ENCODE assay signal across 9 mouse cellular contexts in the genomic region with DNA sequence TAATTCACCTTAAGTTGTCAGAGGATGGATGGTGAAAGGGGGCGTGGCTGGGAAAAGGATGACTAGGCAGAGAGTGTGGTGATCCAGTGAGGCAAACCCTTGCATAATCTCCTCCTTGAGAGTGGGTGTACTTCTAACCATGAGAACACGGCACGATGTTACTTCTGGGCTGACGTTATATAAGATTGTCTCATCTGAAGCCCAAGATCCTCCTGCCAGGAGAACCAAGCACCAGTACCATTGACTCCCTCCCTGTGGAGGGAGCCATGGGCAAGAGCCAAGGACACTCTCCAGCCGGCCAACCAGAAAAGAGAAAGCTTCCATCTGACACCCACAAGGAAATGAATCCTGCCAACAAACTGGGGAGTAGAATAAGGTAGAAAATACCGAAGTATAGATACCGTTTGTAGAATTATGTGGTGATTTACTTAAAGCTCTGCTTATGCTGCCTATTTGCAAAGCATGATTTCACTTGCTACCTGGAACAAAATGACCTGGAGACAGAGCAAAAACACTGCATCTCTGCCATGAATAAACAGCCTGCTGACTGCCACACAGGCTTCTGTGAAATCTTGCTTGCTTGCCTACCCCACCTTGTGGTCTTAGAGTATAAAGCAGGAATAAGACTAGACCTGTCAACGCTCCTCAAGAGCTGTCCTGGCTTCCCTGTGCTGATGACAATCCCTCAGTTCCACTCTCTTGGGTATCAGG. TPM values are rescaled to one million over a fixed set of nuclear protein-coding genes. Genes with fewer than 3 reads are reported as not detected.
DNase-seq lines count a peak whose midpoint lies in the region; ATAC-seq lines count a peak whose summit lies in the region.
"Had no signal": no experiment of that assay in that cellular context is flagged by ENCODE, and none has a peak within 500 bp of the region (broad histone marks: within the 10 kb centered on the region; RNA-seq: fewer than 3 reads in every experiment).

No protein-coding gene starts in this region.

- H3K36me3 ChIP-seq in heart, embryonic 15.5 days = no peaks in the 10 kb centered on the region

- no peaks in the 10 kb centered on the region for H3K27me3 ChIP-seq in heart, embryonic 15.5 days

- 24% methylated on average over 8 of the region's 8 CpGs for WGBS in heart, embryonic 15.5 days

- H3K9ac ChIP-seq in heart, embryonic 15.5 days = no peak overlapping the region

- intact Hi-C loops in heart, postnatal 36 days (cut with DNase I) = no loop called here

- peak overlapping the region; percentile 34 for H3K4me2 ChIP-seq in heart, embryonic 15.5 days

- H3K9me3 ChIP-seq in heart, embryonic 15.5 days (replicated peaks) = no peaks in the 10 kb centered on the region

- no peak for ATAC-seq in heart, embryonic 15.5 days (replicated peaks; ENCODE audit: insufficient number of reproducible peaks, insufficient read depth, low FRiP score, low read depth)
- peak; percentile 39; the same call in 1 of the 2 replicates for ATAC-seq in erythroid progenitor cell, adult 5-6 weeks (replicated peaks; ENCODE audit: low FRiP score, poor library complexity, severe bottlenecking)
- peak; percentile 89 for ATAC-seq in megakaryocyte progenitor cell, adult 5-6 weeks (replicated peaks; ENCODE audit: poor library complexity)

- no peak overlapping the region for H3K4me3 ChIP-seq in heart, embryonic 15.5 days

- H3K4me1 ChIP-seq in heart, embryonic 15.5 days (replicated peaks) = peaks cover 4% of the 10 kb centered on the region; the same call in 1 of the 2 replicates

- H3K27ac ChIP-seq in heart, embryonic 15.5 days = no peak overlapping the region
- H3K27ac ChIP-seq: macrophage had no signal

- DNase-seq in heart, postnatal 36 days = no peak
- DNase-seq in ZHBTc4 (ENCODE audit: low read depth, low spot score) = peak; percentile 75
- DNase-seq in layer of hippocampus, adult 18-20 months (ENCODE audit: low spot score in 2 of 2) = peak; percentile 59 to 84
- peak; percentile 80 for DNase-seq in yolk sac, embryonic 10.5 days (ENCODE audit: low spot score)
- DNase-seq in ovary, adult 18-20 months (ENCODE audit: low spot score) = no peak

RNA-seq across cellular contexts. Expression of gene Zfp941, which starts 6.3 kb away (rescaled TPM):
- 0.78 and 0.95 TPM in 2 replicates for polyA plus RNA-seq in heart, embryonic 15.5 days (2015; fragmentation: Nextera tagmentation; extraction: Ambion mirVana)
- total RNA-seq in heart, postnatal 36 days (2021) = under 1 TPM; 0.19 to 0.35 TPM
- 0.36 TPM in 1 of 2 replicates, not detected in the other for total RNA-seq in erythroid progenitor cell, adult 5-6 weeks (2015; ENCODE audit: low replicate concordance)
- total RNA-seq in erythroid progenitor cell, adult 5-6 weeks (2017; ENCODE audit: low replicate concordance) = not detected in 2 replicates
- 10 to 100 TPM; 12.8 to 14.9 TPM for total RNA-seq in layer of hippocampus, adult 18-20 months (2021)
- 0.66 and 1.2 TPM in 2 replicates for total RNA-seq in megakaryocyte progenitor cell, adult 5-6 weeks (2015)
- total RNA-seq in megakaryocyte progenitor cell, adult 5-6 weeks (2017) = 1.4 and 1.5 TPM in 2 replicates

RNA-seq across cellular contexts. Expression of gene Urah, which starts 6.5 kb away (rescaled TPM):
- polyA plus RNA-seq in heart, embryonic 15.5 days (2015; fragmentation: Nextera tagmentation; extraction: Ambion mirVana) = 0.68 and 1.4 TPM in 2 replicates
- total RNA-seq in heart, postnatal 36 days (2021) = 1 to 10 TPM in 1 of 2 experiments, under 1 TPM in 1; 0.44 to 1.2 TPM
- not detected in 2 replicates for total RNA-seq in erythroid progenitor cell, adult 5-6 weeks (2015; ENCODE audit: low replicate concordance)
- not detected in 2 replicates for total RNA-seq in erythroid progenitor cell, adult 5-6 weeks (2017; ENCODE audit: low replicate concordance)
- total RNA-seq in layer of hippocampus, adult 18-20 months (2021) = 1 to 10 TPM in 1 of 2 experiments, under 1 TPM in 1; 0.99 to 2.3 TPM
- total RNA-seq in megakaryocyte progenitor cell, adult 5-6 weeks (2015) = not detected in 2 replicates
- not detected in 2 replicates for total RNA-seq in megakaryocyte progenitor cell, adult 5-6 weeks (2017)
- polyA plus RNA-seq: macrophage had no signal

RNA-seq across cellular contexts. Expression of gene Scgb1c1, which starts 17.0 kb away (rescaled TPM):
- 0.36 TPM in 1 of 2 replicates, not detected in the other for polyA plus RNA-seq in heart, embryonic 15.5 days (2015; fragmentation: Nextera tagmentation; extraction: Ambion mirVana)
- 10 to 100 TPM; 23.9 to 24.8 TPM for total RNA-seq in heart, postnatal 36 days (2021)
- not detected in 2 replicates for total RNA-seq in erythroid progenitor cell, adult 5-6 weeks (2015; ENCODE audit: low replicate concordance)
- total RNA-seq in erythroid progenitor cell, adult 5-6 weeks (2017; ENCODE audit: low replicate concordance) = not detected in 2 replicates
- not detected for total RNA-seq in layer of hippocampus, adult 18-20 months (2021)
- total RNA-seq in megakaryocyte progenitor cell, adult 5-6 weeks (2015) = not detected in 2 replicates
- total RNA-seq in megakaryocyte progenitor cell, adult 5-6 weeks (2017) = not detected in 2 replicates
- polyA plus RNA-seq: macrophage had no signal

RNA-seq across cellular contexts. Expression of gene Odf3, which starts 19.3 kb away (rescaled TPM):
- not detected in 2 replicates for polyA plus RNA-seq in heart, embryonic 15.5 days (2015; fragmentation: Nextera tagmentation; extraction: Ambion mirVana)
- total RNA-seq in heart, postnatal 36 days (2021) = not detected
- not detected in 2 replicates for total RNA-seq in erythroid progenitor cell, adult 5-6 weeks (2015; ENCODE audit: low replicate concordance)
- total RNA-seq in erythroid progenitor cell, adult 5-6 weeks (2017; ENCODE audit: low replicate concordance) = not detected in 2 replicates
- not detected for total RNA-seq in layer of hippocampus, adult 18-20 months (2021)
- total RNA-seq in megakaryocyte progenitor cell, adult 5-6 weeks (2015) = not detected in 2 replicates
- total RNA-seq in megakaryocyte progenitor cell, adult 5-6 weeks (2017) = not detected in 2 replicates
- polyA plus RNA-seq: macrophage had no signal

RNA-seq across cellular contexts. Expression of gene Gm45785, which starts 27.8 kb away (rescaled TPM):
- not detected in 2 replicates for polyA plus RNA-seq in heart, embryonic 15.5 days (2015; fragmentation: Nextera tagmentation; extraction: Ambion mirVana)
- total RNA-seq in heart, postnatal 36 days (2021) = not detected
- not detected in 2 replicates for total RNA-seq in erythroid progenitor cell, adult 5-6 weeks (2015; ENCODE audit: low replicate concordance)
- 2.8 TPM in 1 of 2 replicates, not detected in the other for total RNA-seq in erythroid progenitor cell, adult 5-6 weeks (2017; ENCODE audit: low replicate concordance)
- 1 to 10 TPM in 1 of 2 experiments, under 1 TPM in 1; 0.37 to 1.2 TPM for total RNA-seq in layer of hippocampus, adult 18-20 months (2021)
- 0.35 TPM in 1 of 2 replicates, not detected in the other for total RNA-seq in megakaryocyte progenitor cell, adult 5-6 weeks (2015)
- not detected in 2 replicates for total RNA-seq in megakaryocyte progenitor cell, adult 5-6 weeks (2017)
- polyA plus RNA-seq: macrophage had no signal

Comparison
In these comparisons a context has a peak if more than half of its experiments do, and no peak if none do; other contexts are left out.
1. DNase-seq: peak in ZHBTc4 (single experiment), layer of hippocampus, adult 18-20 months (2 of 2) and yolk sac, embryonic 10.5 days (single experiment); none in heart, postnatal 36 days (0 of 2) and ovary, adult 18-20 months (single experiment).
2. RNA of gene Zfp941, which starts 6.3 kb away (total RNA-seq): 12.8 to 14.9 TPM in layer of hippocampus, adult 18-20 months; 0.66 to 1.5 TPM in megakaryocyte progenitor cell, adult 5-6 weeks, 0.19 to 0.35 TPM in heart, postnatal 36 days and 0.36 TPM in erythroid progenitor cell, adult 5-6 weeks; every median in the first group is over 4 times any median in the second.
3. RNA of gene Scgb1c1, which starts 17.0 kb away (total RNA-seq): 23.9 to 24.8 TPM in heart, postnatal 36 days; not detected in erythroid progenitor cell, adult 5-6 weeks, not detected in layer of hippocampus, adult 18-20 months and not detected in megakaryocyte progenitor cell, adult 5-6 weeks; every median in the first group is over 10 times any median in the second.